28 mouse cellular contexts compared by ENCODE assay signal in the genomic region with DNA sequence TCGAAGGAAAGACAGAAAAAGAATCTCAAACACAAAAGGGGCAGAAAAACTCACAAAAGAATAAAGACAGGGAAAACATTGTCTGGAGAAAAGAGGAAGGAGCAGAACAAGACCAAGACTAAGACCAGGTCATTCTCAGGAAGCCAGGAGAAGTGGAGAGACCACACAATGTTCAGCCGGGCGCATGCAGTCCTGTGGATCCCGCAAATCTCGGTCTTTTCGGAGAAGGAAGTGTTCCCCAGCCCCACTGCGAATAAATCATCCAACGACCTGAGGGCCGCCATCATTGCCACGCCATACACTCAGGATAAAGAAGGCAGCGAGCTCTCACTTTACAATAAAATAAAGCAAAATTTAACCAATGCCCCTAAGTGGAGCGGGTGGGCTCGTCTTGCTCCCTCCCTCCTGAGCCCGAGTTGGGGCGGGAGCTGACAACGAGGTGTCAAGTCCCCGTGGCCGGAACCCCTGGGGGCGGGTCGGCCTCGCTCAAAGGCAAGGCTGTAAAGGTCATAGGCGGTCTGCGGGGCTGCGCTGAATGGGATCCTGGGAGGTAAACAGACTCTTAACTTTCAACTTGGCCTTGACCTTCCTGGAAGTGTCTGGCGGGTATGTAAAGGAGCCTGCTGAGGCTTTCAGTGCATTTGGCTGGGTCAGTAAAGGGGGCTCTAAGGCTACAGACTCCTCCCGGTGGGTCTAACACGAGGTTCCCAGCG. TPM values are rescaled to one million over a fixed set of nuclear protein-coding genes. Genes with fewer than 3 reads are reported as not detected.
DNase-seq lines count a peak whose midpoint lies in the region; ATAC-seq lines count a peak whose summit lies in the region.
"Had no signal": no experiment of that assay in that cellular context is flagged by ENCODE, and none has a peak within 500 bp of the region (broad histone marks: within the 10 kb centered on the region; RNA-seq: fewer than 3 reads in every experiment).

No protein-coding gene starts in this region.

- H3K9ac ChIP-seq in midbrain, embryonic 11.5 days (ENCODE audit: low read length) = no peak overlapping the region
- H3K9ac ChIP-seq in midbrain, embryonic 14.5 days (replicated peaks; ENCODE audit: low read length) = no peak overlapping the region
- H3K9ac ChIP-seq in liver, embryonic 11.5 days (ENCODE audit: low read depth, low read length) = no peak overlapping the region
- H3K9ac ChIP-seq: limb, embryonic 12.5 days; liver, embryonic 13.5 days; lung, embryonic 15.5 days; midbrain, embryonic 12.5 days had no signal

- no peak overlapping the region for H3K4me2 ChIP-seq in midbrain, embryonic 11.5 days
- H3K4me2 ChIP-seq in midbrain, embryonic 14.5 days (ENCODE audit: low read length) = no peak overlapping the region
- H3K4me2 ChIP-seq in liver, embryonic 11.5 days = no peak overlapping the region
- H3K4me2 ChIP-seq: limb, embryonic 12.5 days; liver, embryonic 13.5 days; lung, embryonic 15.5 days; midbrain, embryonic 12.5 days had no signal

- no peaks in the 10 kb centered on the region for H3K36me3 ChIP-seq in midbrain, embryonic 11.5 days (ENCODE audit: control insufficient read depth, insufficient read depth, low read length)
- H3K36me3 ChIP-seq in midbrain, embryonic 14.5 days (ENCODE audit: control insufficient read depth, insufficient read depth, low read length) = no peaks in the 10 kb centered on the region
- H3K36me3 ChIP-seq in liver, embryonic 11.5 days (ENCODE audit: control insufficient read depth, insufficient read depth, low read length) = no peaks in the 10 kb centered on the region
- H3K36me3 ChIP-seq: limb, embryonic 12.5 days; liver, embryonic 13.5 days; lung, embryonic 15.5 days; midbrain, embryonic 12.5 days had no signal

- no peaks in the 10 kb centered on the region for H3K9me3 ChIP-seq in midbrain, embryonic 11.5 days (ENCODE audit: control insufficient read depth, low read length)
- no peaks in the 10 kb centered on the region for H3K9me3 ChIP-seq in midbrain, embryonic 14.5 days (ENCODE audit: control insufficient read depth, low read length)
- H3K9me3 ChIP-seq in liver, embryonic 11.5 days (ENCODE audit: control insufficient read depth, low read length) = no peaks in the 10 kb centered on the region
- H3K9me3 ChIP-seq: limb, embryonic 12.5 days; liver, embryonic 13.5 days; lung, embryonic 15.5 days; midbrain, embryonic 12.5 days had no signal

- H3K27me3 ChIP-seq in midbrain, embryonic 11.5 days (ENCODE audit: control insufficient read depth, insufficient read depth, low read length) = peaks cover 99% of the 10 kb centered on the region
- H3K27me3 ChIP-seq in midbrain, embryonic 14.5 days (ENCODE audit: control insufficient read depth, insufficient read depth, low read length) = peaks cover 99% of the 10 kb centered on the region
- peaks cover 100% of the 10 kb centered on the region for H3K27me3 ChIP-seq in liver, embryonic 11.5 days (replicated peaks; ENCODE audit: control insufficient read depth, insufficient read depth, low read length)

- WGBS in midbrain, embryonic 11.5 days = under 1% methylated on average over 28 of the region's 28 CpGs
- WGBS in midbrain, embryonic 14.5 days = under 1% methylated on average over 28 of the region's 28 CpGs
- 2% methylated on average over 28 of the region's 28 CpGs for WGBS in liver, embryonic 11.5 days

- no peak overlapping the region for H3K27ac ChIP-seq in midbrain, embryonic 11.5 days (ENCODE audit: low read depth, low read length)
- no peak overlapping the region for H3K27ac ChIP-seq in midbrain, embryonic 14.5 days (replicated peaks; ENCODE audit: low read depth, low read length)
- no peak overlapping the region for H3K27ac ChIP-seq in liver, embryonic 11.5 days (ENCODE audit: low read depth, low read length)
- H3K27ac ChIP-seq: limb, embryonic 12.5 days; liver, embryonic 13.5 days; lung, embryonic 15.5 days; macrophage; midbrain, embryonic 12.5 days had no signal

- H3K4me1 ChIP-seq in midbrain, embryonic 11.5 days (ENCODE audit: control insufficient read depth, insufficient read depth, low read length) = no peaks in the 10 kb centered on the region
- no peaks in the 10 kb centered on the region for H3K4me1 ChIP-seq in midbrain, embryonic 14.5 days (ENCODE audit: control insufficient read depth, insufficient read depth, low read length)
- no peaks in the 10 kb centered on the region for H3K4me1 ChIP-seq in liver, embryonic 11.5 days (replicated peaks; ENCODE audit: control insufficient read depth, insufficient read depth, low read length)
- H3K4me1 ChIP-seq: liver, embryonic 13.5 days had no signal

- ATAC-seq in midbrain, embryonic 11.5 days (ENCODE audit: low FRiP score) = no peak
- no peak for ATAC-seq in midbrain, embryonic 14.5 days (ENCODE audit: low FRiP score, low TSS enrichment)
- no peak for ATAC-seq in liver, embryonic 11.5 days (replicated peaks; ENCODE audit: low FRiP score)
- no peak for ATAC-seq in monocyte, adult 5-6 weeks (replicated peaks; ENCODE audit: insufficient number of reproducible peaks, low FRiP score, low TSS enrichment, poor library complexity, severe bottlenecking)

- peak; percentile 68 for DNase-seq in embryo, embryonic 10 days (ENCODE audit: low spot score)
- no peak for DNase-seq in embryo, embryonic 11 days
- peak; percentile 95 for DNase-seq in midbrain, embryonic 11.5 days (ENCODE audit: low spot score, missing footprints)
- no peak for DNase-seq in midbrain, embryonic 14.5 days
- peak; percentile 76 for DNase-seq in embryo, embryonic 10.5 days (ENCODE audit: low spot score)
- DNase-seq in liver, embryonic 11.5 days (ENCODE audit: low spot score) = no peak
- DNase-seq in lung, postnatal 36 days = no peak
- DNase-seq: adrenal gland, adult 8-10 months; cerebellum, adult 9-11 months; heart, adult 18-20 months; heart, postnatal 36 days; kidney, adult 18-20 months; kidney, postnatal 25 days; layer of hippocampus, adult 9-11 months; liver, embryonic 13.5 days; right cerebral cortex, postnatal 4 days had no signal

- no peak overlapping the region for H3K4me3 ChIP-seq in midbrain, embryonic 11.5 days (ENCODE audit: low read depth, low read length)
- no peak overlapping the region for H3K4me3 ChIP-seq in midbrain, embryonic 14.5 days (replicated peaks; ENCODE audit: low read depth, low read length)
- no peak overlapping the region for H3K4me3 ChIP-seq in liver, embryonic 11.5 days (ENCODE audit: low read depth, low read length)
- H3K4me3 ChIP-seq: limb, embryonic 12.5 days; liver, embryonic 13.5 days; lung, embryonic 15.5 days; midbrain, embryonic 12.5 days; myocyte had no signal

RNA-seq across cellular contexts. Expression of gene Hoxb13, which starts 4.2 kb away (rescaled TPM):
- not detected in 2 replicates for polyA plus RNA-seq in midbrain, embryonic 11.5 days (2014; fragmentation: Nextera tagmentation; extraction: Ambion mirVana)
- not detected in 2 replicates for polyA plus RNA-seq in midbrain, embryonic 14.5 days (2014; fragmentation: Nextera tagmentation; extraction: Ambion mirVana)
- not detected in 2 replicates for polyA plus RNA-seq in liver, embryonic 11.5 days (2014; fragmentation: Nextera tagmentation; extraction: Ambion mirVana)
- total RNA-seq in monocyte, adult 5-6 weeks (2017) = not detected in 3 replicates
- total RNA-seq: adrenal gland, adult 8-10 months; gastrocnemius, adult 8-10 months; heart, adult 18-20 months; heart, postnatal 36 days; left cerebral cortex, adult 8-10 months had no signal
- polyA plus RNA-seq: forebrain, embryonic 11.5 days; frontal cortex, adult 2 months; heart, embryonic 14.5 days; limb, embryonic 12.5 days; liver, embryonic 13.5 days; lung, embryonic 15.5 days; macrophage; midbrain, embryonic 12.5 days; stomach, embryonic 16.5 days had no signal

RNA-seq across cellular contexts. Expression of gene Ttll6, which starts 56.4 kb away (rescaled TPM):
- polyA plus RNA-seq in midbrain, embryonic 11.5 days (2014; fragmentation: Nextera tagmentation; extraction: Ambion mirVana) = not detected in 2 replicates
- polyA plus RNA-seq in midbrain, embryonic 14.5 days (2014; fragmentation: Nextera tagmentation; extraction: Ambion mirVana) = not detected in 2 replicates
- polyA plus RNA-seq in liver, embryonic 11.5 days (2014; fragmentation: Nextera tagmentation; extraction: Ambion mirVana) = not detected in 2 replicates
- not detected in 3 replicates for total RNA-seq in monocyte, adult 5-6 weeks (2017)
- total RNA-seq: adrenal gland, adult 8-10 months; gastrocnemius, adult 8-10 months; heart, adult 18-20 months; heart, postnatal 36 days had no signal
- polyA plus RNA-seq: forebrain, embryonic 11.5 days; heart, embryonic 14.5 days; limb, embryonic 12.5 days; liver, embryonic 13.5 days; macrophage; midbrain, embryonic 12.5 days; myocyte had no signal

Comparison
In these comparisons a context has a peak if more than half of its experiments do, and no peak if none do; other contexts are left out.
1. DNase-seq: peak in embryo, embryonic 10 days (single experiment), midbrain, embryonic 11.5 days (single experiment) and embryo, embryonic 10.5 days (single experiment); none in embryo, embryonic 11 days (single experiment), midbrain, embryonic 14.5 days (single experiment), liver, embryonic 11.5 days (single experiment) and lung, postnatal 36 days (single experiment).